Mouse (Mus musculus) heart, postnatal 0 days (tissue): ENCODE measurements around the gene Gtpbp4.
"Not testable (repeated sequence)": the region's sequence is repeated elsewhere in the genome, so short reads cannot be mapped to it uniquely, and the experiment has no call there.

Source experiments
- CTCF ChIP-seq: IDR thresholded peaks from 2 replicates; pipeline ENCODE4 v1.5.1; 2016; ENCODE audit warnings: antibody characterized with exemption, control low read depth, low read depth
- EP300 ChIP-seq: IDR thresholded peaks from 2 replicates; pipeline ENCODE4 v1.6.1; 2016; ENCODE audit warnings: antibody characterized with exemption, low read depth

DNA sequence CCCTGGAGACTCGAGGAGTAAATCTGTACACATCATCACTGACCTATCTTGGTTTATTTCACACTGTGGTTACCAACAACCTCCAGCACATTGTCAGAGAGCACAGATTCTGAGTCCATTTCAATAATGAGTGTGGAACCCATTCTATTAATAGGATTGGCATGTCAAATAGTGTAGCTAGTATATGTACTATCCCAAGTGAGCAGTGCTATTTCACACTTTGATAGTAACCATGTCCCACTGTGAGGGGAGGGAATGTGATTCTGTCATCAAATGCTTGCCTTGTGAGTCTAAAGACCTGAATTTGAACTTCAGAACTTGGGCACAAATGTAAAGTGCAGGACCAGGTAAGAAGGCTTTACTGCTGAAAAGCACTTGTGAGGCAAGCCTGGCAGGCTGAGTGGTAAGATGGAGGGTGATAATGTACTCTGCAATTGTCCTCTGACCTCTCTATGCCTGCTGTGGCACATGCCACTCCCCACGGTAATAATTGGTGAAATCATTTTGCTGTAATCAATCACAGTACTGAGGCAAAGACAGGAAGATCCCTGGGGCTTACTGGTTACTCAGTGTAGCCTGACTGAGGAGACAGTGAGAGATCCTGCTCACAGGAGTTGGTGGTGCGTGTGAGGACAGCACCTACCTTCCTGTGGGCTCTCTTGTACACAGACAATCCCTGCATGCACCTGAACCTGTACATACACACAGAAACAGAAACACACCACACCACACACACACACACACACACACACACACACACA is 34.6 kb downstream of the Gtpbp4 start:
- not testable (repeated sequence) for TF ChIP-seq CTCF, EP300
